Mouse (Mus musculus): ENCODE data around the gene Satb1.

- TF ChIP-seq GATA1 (IDR thresholded peaks at IDR 0.05; ENCODE audit: low read length), result no peak
- TF ChIP-seq TAL1 (IDR thresholded peaks at IDR 0.05; ENCODE audit: low read length), result no peak
Observed at GRCm38 (mm10) chr17:51800208-51800607, 32.9 kb downstream of the Satb1 start.
